Mouse (Mus musculus): ENCODE data around the gene Cfd.

DNA sequence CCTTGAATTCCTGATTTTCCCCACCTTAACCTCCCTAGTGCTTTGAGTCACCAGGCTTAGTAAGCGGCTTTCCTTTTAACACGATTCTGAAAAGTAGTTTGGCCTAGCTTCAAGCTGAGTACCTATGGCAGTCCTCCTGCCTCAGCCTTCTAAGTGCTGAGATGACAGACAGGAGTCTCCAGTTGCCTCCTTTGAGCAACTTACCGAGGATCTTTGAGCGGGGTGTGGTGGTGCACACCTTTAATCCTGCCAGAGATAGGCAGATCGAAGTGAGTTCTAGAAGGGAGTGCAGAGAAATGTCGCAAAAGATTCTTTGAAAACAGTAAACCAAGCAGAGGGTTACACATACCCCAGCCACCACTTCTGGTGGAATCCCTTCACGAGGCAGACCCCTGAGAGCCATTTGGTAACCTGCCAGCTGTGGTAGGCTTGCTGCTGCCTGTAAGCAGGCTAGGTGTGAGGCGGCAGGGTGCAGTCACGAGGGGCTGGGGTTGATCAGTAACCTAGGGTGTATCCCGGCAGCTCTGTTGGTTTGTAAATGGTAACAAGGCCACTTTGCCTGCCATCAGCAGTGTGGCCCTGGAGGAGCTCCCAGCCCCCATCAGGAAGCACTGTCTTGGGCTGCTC, 35.0 kb upstream of the Cfd start:
- no peak for TF ChIP-seq ZC3H11A (IDR thresholded peaks at IDR 0.05; ENCODE audit: borderline replicate concordance, low read depth, low read length)
- no peak for TF ChIP-seq MAFK (IDR thresholded peaks at IDR 0.05; ENCODE audit: insufficient read depth, low read depth, low read length)
- no peak for TF ChIP-seq CHD2 (IDR thresholded peaks at IDR 0.05; ENCODE audit: low read depth, low read length)
- TF ChIP-seq HCFC1 (IDR thresholded peaks at IDR 0.05; ENCODE audit: borderline replicate concordance, insufficient read depth, low read length), result no peak; the same call in 1 of the 2 replicates

Measured in ES-E14 (cell line).